Mouse (Mus musculus) cerebellum, adult 2 months (tissue): ENCODE data around the gene Tango2. TPM values are rescaled to one million over a fixed set of nuclear protein-coding genes. Genes with fewer than 3 reads are reported as not detected.

Source experiments
- DNase-seq, 2 experiments: peaks; one replicate each; pipeline ENCODE4 v3.0.0; 2021
- H3K27ac ChIP-seq: fragments of 200-500 bp; 2 replicates; pipeline ENCODE4 v1.5.1; 2012; ENCODE audit warnings: low read length, control low read depth, inconsistent platforms; ENCODE audit not compliant: insufficient read depth
- H3K27me3 ChIP-seq: fragments of 200-500 bp; 2 replicates; pipeline ENCODE4 v1.6.1; 2012; ENCODE audit warnings: inconsistent platforms, mild to moderate bottlenecking, low read length, moderate library complexity; ENCODE audit not compliant: control insufficient read depth, insufficient read depth
- H3K4me1 ChIP-seq: fragments of 200-500 bp; 2 replicates; pipeline ENCODE4 v1.6.1; 2011; ENCODE audit warnings: low read length; ENCODE audit not compliant: control insufficient read depth, insufficient read depth
- H3K4me3 ChIP-seq: fragments of 200-500 bp; replicated peaks from 2 replicates; pipeline ENCODE3; 2011; ENCODE audit warnings: mild to moderate bottlenecking, low read depth, low read length, control low read depth; ENCODE audit not compliant: insufficient read depth
- CTCF ChIP-seq: fragments of 200-500 bp; IDR thresholded peaks from 2 replicates; pipeline ENCODE4 v1.5.1; 2011; ENCODE audit warnings: low read depth, mild to moderate bottlenecking, control low read depth, low read length, moderate library complexity, borderline replicate concordance; ENCODE audit not compliant: insufficient read depth
- POLR2A ChIP-seq: fragments of 200-500 bp; IDR thresholded peaks from 2 replicates; pipeline ENCODE4 v1.6.1; 2011; ENCODE audit warnings: low read length, control low read depth, borderline replicate concordance; ENCODE audit not compliant: insufficient read depth
- WGBS: fragments of 180-500 bp; shearing (Covaris S2); methylation state at CpG from one replicate; pipeline ENCODE4 v1.1.7; 2018; 5-methylcytosine and 5-hydroxymethylcytosine counted together
- polyA plus RNA-seq: library from polyadenylated mRNA; depleted of rRNA; stranded (reverse); fragments of >200 nt; gene quantifications from 2 replicates; pipeline ENCODE4 v1.2.3, GENCODE M21; 2012

Gene Tango2
- polyA plus RNA-seq, 1 experiment, result 210 TPM

DNA sequence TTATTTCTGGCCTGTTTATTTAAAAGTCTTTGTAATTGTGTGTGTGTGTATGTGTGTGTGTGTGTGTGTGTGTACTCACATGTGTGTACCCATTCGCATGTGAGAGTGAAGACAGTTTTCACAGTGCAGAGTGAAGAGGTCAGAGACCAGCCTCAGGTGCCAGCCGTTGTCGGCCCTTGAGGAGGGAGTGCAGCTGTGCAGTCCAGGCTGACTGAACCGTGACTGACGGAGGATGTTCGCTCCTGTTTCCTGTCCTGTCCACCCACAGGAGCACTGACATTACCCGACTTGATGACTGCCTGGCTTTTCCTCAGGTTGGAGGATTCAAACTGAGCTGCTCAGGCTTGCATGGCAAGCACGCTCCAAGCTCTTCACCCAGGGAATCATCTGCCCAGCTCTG lies 15.0 kb upstream of the Tango2 start:
- no peak overlapping the region for H3K27ac ChIP-seq
- no peaks in the 10 kb centered on the region for H3K27me3 ChIP-seq
- WGBS, result 80% methylated on average over 8 of the region's 8 CpGs
- H3K4me1 ChIP-seq, result peaks cover 10% of the 10 kb centered on the region
- no peak for DNase-seq
- H3K4me3 ChIP-seq, result no peak overlapping the region
- TF ChIP-seq POLR2A (no peak), CTCF (no peak)

DNA sequence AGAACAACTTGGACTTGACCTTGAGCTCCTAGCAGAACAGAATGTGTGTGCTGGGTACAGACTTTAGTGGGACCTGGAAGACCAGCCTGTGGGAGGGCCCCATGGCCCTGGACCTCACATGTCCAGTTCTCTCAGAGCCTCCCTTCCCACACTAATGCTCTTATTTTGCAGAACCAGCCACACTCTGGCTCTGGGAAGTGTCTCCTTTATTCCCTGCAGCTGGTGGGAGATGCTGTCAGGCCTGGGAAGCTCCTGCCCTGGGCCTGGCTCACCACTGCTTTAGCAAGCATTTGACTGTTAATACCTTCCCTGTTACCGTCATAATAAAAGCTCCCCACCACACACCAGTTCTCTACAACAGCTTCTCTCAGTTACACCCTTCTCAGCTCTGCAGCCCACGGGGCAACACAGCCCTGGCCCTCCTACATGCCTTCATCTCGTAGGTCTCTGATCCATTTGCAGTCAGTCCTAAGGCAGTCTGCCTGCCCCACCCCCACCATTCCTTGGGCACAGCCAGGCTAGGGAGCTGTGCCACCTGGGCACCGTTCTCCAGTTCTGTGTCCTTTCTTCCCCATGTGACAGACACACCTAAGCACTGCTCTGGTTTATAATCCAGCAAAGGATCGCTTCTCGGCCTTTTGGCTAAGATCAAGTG lies 12.4 kb upstream of the Tango2 start:
- H3K4me3 ChIP-seq, result no peak overlapping the region
- WGBS, result 19% methylated on average over 6 of the region's 6 CpGs
- H3K4me1 ChIP-seq, result peaks cover 10% of the 10 kb centered on the region
- H3K27me3 ChIP-seq, result no peaks in the 10 kb centered on the region
- TF ChIP-seq POLR2A (no peak), CTCF (no peak)
- H3K27ac ChIP-seq, result peak overlapping the region; percentile 4
- DNase-seq, result peak; percentile 67 to 77

DNA sequence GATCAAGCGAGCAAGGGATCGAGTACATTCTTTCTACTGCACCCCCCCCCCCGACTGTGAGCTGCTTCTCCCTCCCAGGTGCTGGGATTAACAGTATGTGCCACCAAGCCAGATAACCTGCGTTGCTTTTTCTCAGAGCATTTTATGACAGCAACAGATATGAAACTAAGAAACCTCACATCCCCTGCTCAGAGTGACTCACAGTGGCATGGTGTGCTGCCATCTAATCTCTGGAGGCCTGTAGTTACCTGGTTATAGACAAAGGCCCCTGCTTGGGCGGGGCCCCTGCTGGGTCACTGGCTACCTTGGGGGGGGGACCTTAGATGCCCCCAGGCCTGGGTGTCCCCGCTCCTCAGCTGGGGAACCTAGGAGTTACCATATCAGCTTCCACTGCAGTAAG lies 10.1 kb upstream of the Tango2 start:
- no peak overlapping the region for H3K27ac ChIP-seq
- DNase-seq, result no peak
- H3K4me1 ChIP-seq, result peaks cover 10% of the 10 kb centered on the region
- TF ChIP-seq POLR2A (no peak), CTCF (no peak)
- no peaks in the 10 kb centered on the region for H3K27me3 ChIP-seq
- WGBS, result 91% methylated on average over 6 of the region's 6 CpGs
- H3K4me3 ChIP-seq, result no peak overlapping the region

DNA sequence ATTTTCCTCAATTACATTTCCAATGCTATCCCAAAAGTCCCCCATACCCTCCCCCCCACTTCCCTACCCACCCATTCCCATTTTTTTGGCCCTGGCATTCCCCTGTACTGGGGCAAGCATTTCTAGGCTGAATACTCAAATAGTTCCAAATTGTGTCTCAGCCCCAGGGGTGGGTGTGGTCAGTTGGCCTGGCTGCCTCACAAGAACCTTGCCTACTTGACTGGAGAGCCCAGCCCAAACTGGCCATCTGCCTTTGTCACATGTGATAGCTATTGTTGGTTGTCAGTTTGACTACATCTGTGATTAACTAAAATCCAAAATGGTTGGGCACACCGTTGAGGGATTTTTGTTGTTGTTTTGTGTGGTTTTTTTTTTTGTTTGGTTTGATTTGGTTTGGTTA lies 9.1 kb upstream of the Tango2 start:
- Histone ChIP-seq H3K27ac (no peak overlapping the region), H3K4me1 (peaks cover 13% of the 10 kb centered on the region), H3K4me3 (no peak overlapping the region), H3K27me3 (no peaks in the 10 kb centered on the region)
- TF ChIP-seq CTCF (no peak), POLR2A (no peak)
- no peak for DNase-seq
- WGBS, result 30% methylated on average over 1 of the region's 1 CpGs

DNA sequence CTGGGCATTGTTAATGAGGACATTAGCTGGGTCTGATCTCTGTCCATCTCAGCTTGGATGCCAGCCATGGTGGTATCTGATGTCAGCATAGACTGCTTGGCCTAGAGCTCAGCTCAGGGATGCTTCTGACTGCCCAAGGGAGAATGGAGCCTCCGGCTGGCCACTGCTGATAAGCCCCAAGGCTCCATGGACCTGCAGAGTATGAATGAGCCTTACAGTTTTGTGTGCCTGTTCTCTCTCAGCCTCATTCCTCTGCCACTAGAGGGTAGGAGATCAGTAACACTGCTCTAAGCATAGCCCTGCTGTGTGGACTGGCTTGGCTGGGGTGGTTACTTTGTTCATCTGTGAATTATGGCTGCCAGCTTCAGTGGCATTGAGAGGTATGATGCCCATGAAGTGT lies 5.2 kb upstream of the Tango2 start:
- no peak overlapping the region for H3K4me3 ChIP-seq
- 48% methylated on average over 1 of the region's 1 CpGs for WGBS
- H3K4me1 ChIP-seq, result peaks cover 19% of the 10 kb centered on the region
- H3K27me3 ChIP-seq, result no peaks in the 10 kb centered on the region
- no peak overlapping the region for H3K27ac ChIP-seq
- DNase-seq, result no peak
- TF ChIP-seq CTCF (no peak), POLR2A (no peak)

DNA sequence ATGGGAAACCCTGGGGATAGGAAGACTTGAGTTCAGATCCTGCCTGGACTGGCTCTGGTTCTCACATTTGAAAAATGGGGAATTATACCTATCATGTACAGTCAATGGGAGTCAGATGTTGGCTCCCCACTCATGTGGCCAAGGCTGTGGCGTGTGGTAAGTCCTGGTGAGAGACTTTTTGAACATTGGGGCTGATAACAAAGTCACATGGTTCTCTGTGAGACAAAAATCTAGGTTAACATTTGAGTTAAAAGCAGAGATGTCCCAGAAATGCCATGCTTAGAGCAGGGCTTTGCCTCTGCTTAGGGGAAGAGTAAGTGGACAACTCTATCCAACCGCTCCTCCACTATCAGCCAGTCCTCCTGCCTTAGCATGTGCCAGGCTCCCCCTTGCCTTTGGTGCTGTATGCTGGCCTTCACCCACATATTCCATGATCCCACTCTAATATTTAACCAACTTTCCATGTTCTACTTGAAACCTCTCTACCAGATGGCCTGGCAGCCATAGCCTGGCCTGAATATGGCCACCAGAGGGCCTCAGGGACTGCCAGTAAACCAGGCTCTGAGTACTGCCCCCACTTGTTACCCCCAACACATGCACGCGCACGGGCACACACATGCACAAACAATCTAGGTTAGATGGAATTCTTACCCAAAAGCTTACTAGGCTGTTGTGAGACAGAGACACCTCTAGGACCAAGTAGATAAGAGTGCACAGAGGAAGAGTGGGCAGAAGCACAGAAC lies 3.6 kb upstream of the Tango2 start:
- 46% methylated on average over 5 of the region's 5 CpGs for WGBS
- peak; percentile 67 to 68 for DNase-seq
- Histone ChIP-seq H3K27me3 (no peaks in the 10 kb centered on the region), H3K27ac (no peak overlapping the region), H3K4me1 (peaks cover 24% of the 10 kb centered on the region), H3K4me3 (no peak overlapping the region)
- TF ChIP-seq POLR2A (no peak), CTCF (peak; percentile 75)

DNA sequence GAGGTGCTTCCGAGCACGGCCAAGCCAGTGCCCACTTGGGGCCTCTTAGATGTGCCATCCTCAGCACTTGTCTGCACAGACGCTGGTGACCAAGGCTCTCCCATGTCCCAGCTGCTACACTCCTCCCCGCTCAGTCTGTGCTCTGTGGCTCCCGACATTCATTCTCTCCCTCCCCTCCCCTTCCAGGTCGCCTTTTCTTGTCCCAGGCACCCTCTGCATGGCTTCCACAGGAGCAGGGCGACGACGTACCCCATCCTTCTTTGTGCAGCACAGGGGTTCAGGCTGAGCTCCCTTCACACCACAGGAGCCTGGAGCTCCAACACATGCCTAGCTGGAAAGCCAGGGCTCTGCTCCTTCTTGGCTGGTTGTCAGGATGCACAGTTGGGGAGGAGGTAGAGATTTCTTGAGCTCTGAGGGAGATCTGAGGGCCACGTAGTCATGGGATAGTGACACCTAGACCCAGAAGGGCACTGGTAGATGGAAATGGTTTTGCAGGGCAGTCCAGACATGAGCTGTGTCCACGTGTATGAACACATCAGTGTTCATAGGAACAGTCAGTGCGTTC lies 1.9 kb upstream of the Tango2 start:
- 36% methylated on average over 12 of the region's 12 CpGs for WGBS
- Histone ChIP-seq H3K27ac (no peak overlapping the region), H3K4me1 (peaks cover 28% of the 10 kb centered on the region), H3K4me3 (no peak overlapping the region), H3K27me3 (no peaks in the 10 kb centered on the region)
- peak; percentile 27 to 28 for DNase-seq
- no peak for TF ChIP-seq CTCF
- no peak for TF ChIP-seq POLR2A

DNA sequence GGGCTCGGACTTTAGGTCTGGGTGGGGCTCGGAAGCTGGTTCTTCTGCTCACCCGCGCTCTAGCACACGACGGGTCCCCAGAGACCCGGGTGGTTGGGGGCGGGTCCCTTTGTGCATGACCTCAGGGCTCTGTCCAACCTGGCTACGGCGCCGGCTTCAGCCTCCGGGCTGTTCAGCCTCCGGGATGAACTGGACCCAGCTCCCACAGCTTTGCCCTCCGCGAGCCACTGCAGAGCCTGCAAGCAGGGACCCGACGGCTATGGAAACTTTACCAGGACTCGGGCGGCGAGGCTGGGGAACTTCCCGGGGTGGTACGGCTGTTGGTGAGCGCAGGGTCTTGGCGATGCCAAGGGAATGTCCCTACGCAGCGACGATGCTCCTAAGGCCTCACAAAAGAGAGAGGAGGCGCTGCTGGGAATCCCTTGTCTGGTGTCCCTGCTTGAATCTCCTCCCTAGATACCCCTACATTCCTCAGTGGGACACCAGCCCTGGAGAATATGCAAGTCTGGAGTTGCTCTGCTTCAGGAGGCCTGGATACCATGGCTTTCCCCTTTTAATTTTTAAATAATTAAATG lies 785 bp upstream of the Tango2 start:
- peaks cover 28% of the 10 kb centered on the region for H3K4me1 ChIP-seq
- 0% methylated on average over 28 of the region's 28 CpGs for WGBS

More for the DNA sequence above, 785 bp upstream of the Tango2 start:
- Histone ChIP-seq H3K4me3 (peak overlapping the region; percentile 94), H3K27me3 (no peaks in the 10 kb centered on the region), H3K27ac (0 out of 2 replicates have a peak overlapping the region, but pooled peaks have one; percentile 8)
- TF ChIP-seq CTCF (no peak), POLR2A (no peak)
- DNase-seq, result peak; percentile 59 to 68
